Mouse (Mus musculus): ENCODE data around the gene Dhrs7c. TPM values are rescaled to one million over a fixed set of nuclear protein-coding genes. Genes with fewer than 3 reads are reported as not detected.

Gene Dhrs7c
- polyA plus RNA-seq (2015; fragmentation: Nextera tagmentation; extraction: Ambion mirVana), result not detected in 2 replicates

GRCm38 (mm10) chr11:67797931-67798330 lies at the start of gene Dhrs7c:
TSS of gene Dhrs7c (plus strand) at chr11:67798187.

GRCm38 (mm10) chr11:67771053-67771452 lies 26.9 kb upstream of the Dhrs7c start, which contains the start of gene Glp2r:
TSS of gene Glp2r (minus strand) at chr11:67771153.

GRCm38 (mm10) chr11:67774379-67774778 lies 23.6 kb upstream of the Dhrs7c start, which contains the start of gene Gsg1l2:
TSS of gene Gsg1l2 (plus strand) at chr11:67774608.

Other genes with a start within 250 kb of the Dhrs7c start
- gene Rcvrn, start 102.9 kb upstream of the Dhrs7c start, polyA plus RNA-seq (2015; fragmentation: Nextera tagmentation; extraction: Ambion mirVana), result not detected in 2 replicates
- 0.02 and 0.04 TPM in 2 replicates for gene Glp2r, start 27.0 kb upstream of the Dhrs7c start, polyA plus RNA-seq (2015; fragmentation: Nextera tagmentation; extraction: Ambion mirVana)
- not detected in 2 replicates for gene Gsg1l2, start 23.6 kb upstream of the Dhrs7c start, polyA plus RNA-seq (2015; fragmentation: Nextera tagmentation; extraction: Ambion mirVana)
- 0.26 and 0.51 TPM in 2 replicates for gene Usp43, start 124.0 kb downstream of the Dhrs7c start, polyA plus RNA-seq (2015; fragmentation: Nextera tagmentation; extraction: Ambion mirVana)
- gene Cfap52, start 167.5 kb downstream of the Dhrs7c start, polyA plus RNA-seq (2015; fragmentation: Nextera tagmentation; extraction: Ambion mirVana), result 0.13 and 0.44 TPM in 2 replicates
- gene Stx8, start 168.0 kb downstream of the Dhrs7c start, polyA plus RNA-seq (2015; fragmentation: Nextera tagmentation; extraction: Ambion mirVana), result 31.5 and 33.1 TPM in 2 replicates